30 mouse cellular contexts compared by ENCODE assay signal in genomic region chr12:104322454-104322853, GRCm38 (mm10). TPM values are rescaled to one million over a fixed set of nuclear protein-coding genes. Genes with fewer than 3 reads are reported as not detected.
A peak's percentile ranks its signal among the peaks of the same experiment; 100 is the strongest.
DNase-seq lines count a peak whose midpoint lies in the region; ATAC-seq and TF ChIP-seq lines count a peak whose summit lies in the region.
"Had no signal": no experiment of that assay in that cellular context is flagged by ENCODE, and none has a peak within 500 bp of the region (broad histone marks: within the 10 kb centered on the region; RNA-seq: fewer than 3 reads in every experiment).

No protein-coding gene starts in this region.

- no peak overlapping the region for H3K4me3 ChIP-seq in heart, embryonic 11.5 days (ENCODE audit: low read depth, low read length)
- no peak overlapping the region for H3K4me3 ChIP-seq in lung, embryonic 15.5 days
- H3K4me3 ChIP-seq in lung, postnatal 0 days (ENCODE audit: low read depth, low read length), result no peak overlapping the region
- H3K4me3 ChIP-seq: embryonic facial prominence, embryonic 13.5 days; embryonic facial prominence, embryonic 15.5 days; erythroblast, embryonic 14.5 days; forebrain, embryonic 10.5 days; forebrain, embryonic 12.5 days had no signal

- ATAC-seq in heart, embryonic 11.5 days (replicated peaks; ENCODE audit: insufficient number of reproducible peaks, low FRiP score, low TSS enrichment), result no peak
- peak; percentile 89 for ATAC-seq in lung, embryonic 15.5 days (ENCODE audit: borderline replicate concordance, extremely low read depth, low FRiP score, low TSS enrichment)
- peak; percentile 85 for ATAC-seq in lung, postnatal 0 days
- ATAC-seq: activated CD4-positive, CD25-positive, alpha-beta regulatory T cell, adult 4 months; forebrain, embryonic 14.5 days; forebrain, embryonic 16.5 days; Patski had no signal

- no peaks in the 10 kb centered on the region for H3K27me3 ChIP-seq in heart, embryonic 11.5 days (ENCODE audit: control insufficient read depth, insufficient read depth, low read length)
- H3K27me3 ChIP-seq in lung, embryonic 15.5 days, result no peaks in the 10 kb centered on the region
- H3K27me3 ChIP-seq in lung, postnatal 0 days (replicated peaks; ENCODE audit: insufficient read depth, low read length), result no peaks in the 10 kb centered on the region
- H3K27me3 ChIP-seq: embryonic facial prominence, embryonic 13.5 days; embryonic facial prominence, embryonic 15.5 days; forebrain, embryonic 12.5 days; Patski had no signal

- H3K9ac ChIP-seq in heart, embryonic 11.5 days (ENCODE audit: low read depth, low read length), result no peak overlapping the region
- no peak overlapping the region for H3K9ac ChIP-seq in lung, embryonic 15.5 days
- no peak overlapping the region for H3K9ac ChIP-seq in lung, postnatal 0 days (replicated peaks; ENCODE audit: low read depth)
- H3K9ac ChIP-seq: embryonic facial prominence, embryonic 13.5 days; embryonic facial prominence, embryonic 15.5 days; forebrain, embryonic 12.5 days had no signal

- H3K36me3 ChIP-seq in heart, embryonic 11.5 days (ENCODE audit: control insufficient read depth, insufficient read depth, low read length), result no peaks in the 10 kb centered on the region
- H3K36me3 ChIP-seq in lung, embryonic 15.5 days, result no peaks in the 10 kb centered on the region
- H3K36me3 ChIP-seq in lung, postnatal 0 days (ENCODE audit: insufficient read depth, low read length), result no peaks in the 10 kb centered on the region
- H3K36me3 ChIP-seq: embryonic facial prominence, embryonic 13.5 days; embryonic facial prominence, embryonic 15.5 days; forebrain, embryonic 10.5 days; forebrain, embryonic 12.5 days had no signal

- no peak for TF ChIP-seq EP300 in lung, postnatal 0 days (IDR thresholded peaks at IDR 0.05)

- no peaks in the 10 kb centered on the region for H3K4me1 ChIP-seq in heart, embryonic 11.5 days (ENCODE audit: control insufficient read depth, insufficient read depth, low read length)
- H3K4me1 ChIP-seq in lung, embryonic 15.5 days, result 0 out of 2 replicates have a peak, but pooled peaks cover 3% of the 10 kb centered on the region
- no peaks in the 10 kb centered on the region for H3K4me1 ChIP-seq in lung, postnatal 0 days (ENCODE audit: insufficient read depth, low read depth, low read length)
- H3K4me1 ChIP-seq: embryonic facial prominence, embryonic 13.5 days; embryonic facial prominence, embryonic 15.5 days; forebrain, embryonic 10.5 days; forebrain, embryonic 12.5 days had no signal

- peak; percentile 24 for DNase-seq in heart, adult 11 months
- no peak for DNase-seq in lung, postnatal 14 days
- peak; percentile 50 for DNase-seq in lung, postnatal 0 days (ENCODE audit: low spot score)
- DNase-seq in lung, postnatal 10 days, result no peak
- DNase-seq in brain, adult 2 months (ENCODE audit: low read depth, low spot score), result peak; percentile 2
- DNase-seq in testis, postnatal 14 days (ENCODE audit: low spot score), result no peak
- DNase-seq: adrenal gland, adult 8-10 months; adrenal gland, postnatal 14 days; adrenal gland, postnatal 36 days; cerebellum, adult 11 months; cerebellum, adult 18-20 months; cerebellum, adult 8-10 months; cerebellum, adult 9-11 months; cerebellum, postnatal 14 days; cerebellum, postnatal 36 days; embryo, embryonic 11 days had no signal

- no peak for TF ChIP-seq CTCF in lung, postnatal 0 days (IDR thresholded peaks at IDR 0.05)

- 35% methylated on average over 1 of the region's 1 CpGs for WGBS in heart, embryonic 11.5 days (ENCODE audit: insufficient replicate concordance)
- 58% methylated on average over 1 of the region's 1 CpGs for WGBS in lung, embryonic 15.5 days
- 26% methylated on average over 1 of the region's 1 CpGs for whole genome bisulfite sequencing in lung, postnatal 0 days

- H3K4me2 ChIP-seq in heart, embryonic 11.5 days, result no peak overlapping the region
- no peak overlapping the region for H3K4me2 ChIP-seq in lung, embryonic 15.5 days
- no peak overlapping the region for H3K4me2 ChIP-seq in lung, postnatal 0 days (replicated peaks; ENCODE audit: low read depth, low read length)
- H3K4me2 ChIP-seq: embryonic facial prominence, embryonic 13.5 days; embryonic facial prominence, embryonic 15.5 days; forebrain, embryonic 12.5 days had no signal

- no peak overlapping the region for H3K27ac ChIP-seq in heart, embryonic 11.5 days (ENCODE audit: low read depth, low read length)
- no peak overlapping the region for H3K27ac ChIP-seq in lung, embryonic 15.5 days
- no peak overlapping the region for H3K27ac ChIP-seq in lung, postnatal 0 days (ENCODE audit: low read length)
- H3K27ac ChIP-seq: embryonic facial prominence, embryonic 13.5 days; embryonic facial prominence, embryonic 15.5 days; forebrain, embryonic 10.5 days; forebrain, embryonic 12.5 days had no signal

- H3K9me3 ChIP-seq in heart, embryonic 11.5 days (replicated peaks; ENCODE audit: control insufficient read depth, low read length), result no peaks in the 10 kb centered on the region
- H3K9me3 ChIP-seq in lung, embryonic 15.5 days, result no peaks in the 10 kb centered on the region
- H3K9me3 ChIP-seq in lung, postnatal 0 days (ENCODE audit: low read length), result no peaks in the 10 kb centered on the region
- H3K9me3 ChIP-seq: embryonic facial prominence, embryonic 13.5 days; embryonic facial prominence, embryonic 15.5 days; forebrain, embryonic 10.5 days; forebrain, embryonic 12.5 days had no signal

RNA-seq across cellular contexts. Expression of gene Serpina3j, which starts 8.1 kb away (rescaled TPM):
- not detected in 2 replicates for polyA plus RNA-seq in heart, embryonic 11.5 days (2014; fragmentation: Nextera tagmentation; extraction: Ambion mirVana)
- polyA plus RNA-seq in lung, embryonic 15.5 days (2015; fragmentation: Nextera tagmentation; extraction: Ambion mirVana), result 0.06 TPM in 1 of 2 replicates, not detected in the other
- not detected in 2 replicates for polyA plus RNA-seq in lung, postnatal 0 days (2015; fragmentation: Nextera tagmentation; extraction: Ambion mirVana)
- polyA plus RNA-seq: activated CD4-positive, CD25-positive, alpha-beta regulatory T cell, adult 4 months; brain, embryonic 14.5 days; C2C12; embryonic facial prominence, embryonic 11.5 days; embryonic facial prominence, embryonic 13.5 days; erythroblast, embryonic 14.5 days; forebrain, embryonic 10.5 days; forebrain, embryonic 12.5 days; forebrain, embryonic 14.5 days; forebrain, embryonic 16.5 days; Patski had no signal

RNA-seq across cellular contexts. Expression of gene Serpina3k, which starts 15.8 kb away (rescaled TPM):
- not detected in 2 replicates for polyA plus RNA-seq in heart, embryonic 11.5 days (2014; fragmentation: Nextera tagmentation; extraction: Ambion mirVana)
- polyA plus RNA-seq in lung, embryonic 15.5 days (2015; fragmentation: Nextera tagmentation; extraction: Ambion mirVana), result not detected in 2 replicates
- 0.06 and 0.07 TPM in 2 replicates for polyA plus RNA-seq in lung, postnatal 0 days (2015; fragmentation: Nextera tagmentation; extraction: Ambion mirVana)
- polyA plus RNA-seq: activated CD4-positive, CD25-positive, alpha-beta regulatory T cell, adult 4 months; brain, embryonic 14.5 days; C2C12; embryonic facial prominence, embryonic 11.5 days; embryonic facial prominence, embryonic 13.5 days; embryonic facial prominence, embryonic 15.5 days; erythroblast, embryonic 14.5 days; forebrain, embryonic 10.5 days; forebrain, embryonic 12.5 days; forebrain, embryonic 14.5 days; forebrain, embryonic 16.5 days; Patski had no signal

RNA-seq across cellular contexts. Expression of gene Serpina3m, which starts 15.8 kb away (rescaled TPM):
- not detected in 2 replicates for polyA plus RNA-seq in heart, embryonic 11.5 days (2014; fragmentation: Nextera tagmentation; extraction: Ambion mirVana)
- not detected in 2 replicates for polyA plus RNA-seq in lung, embryonic 15.5 days (2015; fragmentation: Nextera tagmentation; extraction: Ambion mirVana)
- not detected in 2 replicates for polyA plus RNA-seq in lung, postnatal 0 days (2015; fragmentation: Nextera tagmentation; extraction: Ambion mirVana)
- polyA plus RNA-seq: activated CD4-positive, CD25-positive, alpha-beta regulatory T cell, adult 4 months; brain, embryonic 14.5 days; C2C12; embryonic facial prominence, embryonic 11.5 days; embryonic facial prominence, embryonic 13.5 days; embryonic facial prominence, embryonic 15.5 days; erythroblast, embryonic 14.5 days; forebrain, embryonic 10.5 days; forebrain, embryonic 12.5 days; forebrain, embryonic 14.5 days; forebrain, embryonic 16.5 days had no signal

RNA-seq across cellular contexts. Expression of gene Serpina3i, which starts 59.5 kb away (rescaled TPM):
- polyA plus RNA-seq in heart, embryonic 11.5 days (2014; fragmentation: Nextera tagmentation; extraction: Ambion mirVana), result not detected in 2 replicates
- polyA plus RNA-seq in lung, embryonic 15.5 days (2015; fragmentation: Nextera tagmentation; extraction: Ambion mirVana), result 0.19 and 0.65 TPM in 2 replicates
- polyA plus RNA-seq in lung, postnatal 0 days (2015; fragmentation: Nextera tagmentation; extraction: Ambion mirVana), result 1.2 and 1.3 TPM in 2 replicates
- polyA plus RNA-seq: activated CD4-positive, CD25-positive, alpha-beta regulatory T cell, adult 4 months; C2C12; embryonic facial prominence, embryonic 11.5 days; erythroblast, embryonic 14.5 days; forebrain, embryonic 10.5 days; forebrain, embryonic 14.5 days; forebrain, embryonic 16.5 days had no signal

Comparison
In these comparisons a context has a peak if more than half of its experiments do, and no peak if none do; other contexts are left out.
1. DNase-seq: peak in heart, adult 11 months (single experiment), lung, postnatal 0 days (single experiment) and brain, adult 2 months (single experiment); none in lung, postnatal 14 days (single experiment), lung, postnatal 10 days (single experiment) and testis, postnatal 14 days (single experiment).